Mouse (Mus musculus) forebrain, embryonic 12.5 days (tissue): ENCODE results near the gene Usf3. TPM values are rescaled to one million over a fixed set of nuclear protein-coding genes. Genes with fewer than 3 reads are reported as not detected.

Experiments used
- ATAC-seq: fragments of 200-750 bp; cut with Nextera tagmentation; 2 replicates; pipeline ENCODE4 v1.8.0; 2017; ENCODE audit warnings: moderate TSS enrichment; ENCODE audit not compliant: low FRiP score
- H3K27ac ChIP-seq: fragments of 300-500 bp; sonication (generic); 2 replicates; pipeline ENCODE4 v1.5.1; 2016; ENCODE audit warnings: mild to moderate bottlenecking
- H3K27me3 ChIP-seq: fragments of 300-500 bp; sonication (generic); 2 replicates; pipeline ENCODE4 v1.6.1; 2016; ENCODE audit warnings: mild to moderate bottlenecking
- H3K36me3 ChIP-seq: fragments of 300-500 bp; sonication (generic); replicated peaks from 2 replicates; pipeline ENCODE4 v1.6.1; 2016; ENCODE audit warnings: mild to moderate bottlenecking
- H3K4me1 ChIP-seq: fragments of 300-500 bp; sonication (generic); 2 replicates; pipeline ENCODE4 v1.6.1; 2016
- H3K4me2 ChIP-seq: fragments of 300-500 bp; sonication (generic); 2 replicates; pipeline ENCODE4 v1.6.1; 2016; ENCODE audit warnings: mild to moderate bottlenecking, moderate library complexity
- H3K4me3 ChIP-seq: fragments of 300-500 bp; sonication (generic); replicated peaks from 2 replicates; pipeline ENCODE4 v1.5.1; 2016; ENCODE audit warnings: mild to moderate bottlenecking
- H3K9ac ChIP-seq: fragments of 300-500 bp; sonication (generic); 2 replicates; pipeline ENCODE4 v1.6.1; 2016; ENCODE audit warnings: mild to moderate bottlenecking
- H3K9me3 ChIP-seq: fragments of 300-500 bp; sonication (generic); 2 replicates; pipeline ENCODE4 v1.6.1; 2016
- WGBS: fragments of 180-500 bp; shearing (Covaris S2); methylation state at CpG from one replicate; pipeline ENCODE4 v1.1.7; 2016; 5-methylcytosine and 5-hydroxymethylcytosine counted together
- polyA plus RNA-seq: library from polyadenylated mRNA; unstranded; fragments of >200 nt; fragmentation: Nextera tagmentation; extraction: Ambion mirVana; gene quantifications from 2 replicates; pipeline ENCODE4 v1.2.1, GENCODE M21; 2016

Usf3 gene
- polyA plus RNA-seq: 4.7 and 4.8 TPM in 2 replicates

- peak within 1 kb of the TSS; percentile 89 for H3K27ac ChIP-seq
- H3K9ac ChIP-seq: peak within 1 kb of the TSS; percentile 98
- 0% methylated on average over 44 of the region's 77 CpGs for WGBS
- peak within 1 kb of the TSS; percentile 75 for H3K4me2 ChIP-seq
- ATAC-seq: peak; percentile 78
- no peaks in the 10 kb centered on the region for H3K9me3 ChIP-seq
- no peaks in the 10 kb centered on the region for H3K27me3 ChIP-seq
- peaks cover 17% of the 10 kb centered on the region for H3K4me1 ChIP-seq
- H3K4me3 ChIP-seq: peak within 1 kb of the TSS; percentile 98
- H3K36me3 ChIP-seq: no peaks in the 10 kb centered on the region
Measured at GRCm38 (mm10) chr16:44173155-44173941, at the start of gene Usf3. Gene Usf3 (plus strand): TSS chr16:44173246.

- ATAC-seq: no peak
- no peak overlapping the region for H3K9ac ChIP-seq
- H3K4me2 ChIP-seq: no peak overlapping the region
- no peaks in the 10 kb centered on the region for H3K4me1 ChIP-seq
- H3K27ac ChIP-seq: no peak overlapping the region
- H3K9me3 ChIP-seq: no peaks in the 10 kb centered on the region
- no peaks in the 10 kb centered on the region for H3K27me3 ChIP-seq
- WGBS: 92% methylated on average over 2 of the region's 2 CpGs
- H3K4me3 ChIP-seq: no peak overlapping the region
- H3K36me3 ChIP-seq: no peaks in the 10 kb centered on the region
Measured at GRCm38 (mm10) chr16:44123786-44124185, 49.3 kb upstream of the Usf3 start.

- Histone ChIP-seq H3K4me1 (no peaks in the 10 kb centered on the region), H3K36me3 (no peaks in the 10 kb centered on the region), H3K4me3 (no peak overlapping the region), H3K27ac (no peak overlapping the region), H3K27me3 (no peaks in the 10 kb centered on the region), H3K9me3 (no peaks in the 10 kb centered on the region), H3K9ac (no peak overlapping the region), H3K4me2 (no peak overlapping the region)
- no peak for ATAC-seq
- WGBS: 100% methylated on average over 1 of the region's 1 CpGs
Measured at GRCm38 (mm10) chr16:44124713-44125112, 48.3 kb upstream of the Usf3 start.

GRCm38 (mm10) chr16:44125436-44125835, 47.6 kb upstream of the Usf3 start:
- H3K27ac ChIP-seq: no peak overlapping the region
- H3K4me2 ChIP-seq: no peak overlapping the region
- no peaks in the 10 kb centered on the region for H3K27me3 ChIP-seq
- no peaks in the 10 kb centered on the region for H3K9me3 ChIP-seq
- ATAC-seq: no peak
- H3K4me1 ChIP-seq: no peaks in the 10 kb centered on the region
- H3K36me3 ChIP-seq: no peaks in the 10 kb centered on the region
- no peak overlapping the region for H3K9ac ChIP-seq
- H3K4me3 ChIP-seq: no peak overlapping the region
- WGBS: 87% methylated on average over 2 of the region's 2 CpGs

GRCm38 (mm10) chr16:44126437-44126836, 46.6 kb upstream of the Usf3 start:
- Histone ChIP-seq H3K4me1 (no peaks in the 10 kb centered on the region), H3K27ac (no peak overlapping the region), H3K27me3 (no peaks in the 10 kb centered on the region), H3K4me3 (no peak overlapping the region), H3K9ac (no peak overlapping the region), H3K4me2 (no peak overlapping the region), H3K36me3 (no peaks in the 10 kb centered on the region), H3K9me3 (no peaks in the 10 kb centered on the region)
- WGBS: 86% methylated on average over 4 of the region's 4 CpGs
- ATAC-seq: no peak

- Histone ChIP-seq H3K27ac (no peak overlapping the region), H3K9ac (no peak overlapping the region), H3K4me3 (no peak overlapping the region), H3K36me3 (no peaks in the 10 kb centered on the region), H3K9me3 (no peaks in the 10 kb centered on the region), H3K4me1 (no peaks in the 10 kb centered on the region), H3K4me2 (no peak overlapping the region), H3K27me3 (no peaks in the 10 kb centered on the region)
- ATAC-seq: no peak
- WGBS: 87% methylated on average over 4 of the region's 4 CpGs
Measured at GRCm38 (mm10) chr16:44132300-44132699, 40.7 kb upstream of the Usf3 start.

GRCm38 (mm10) chr16:44133187-44133586, 39.9 kb upstream of the Usf3 start:
- Histone ChIP-seq H3K4me1 (peaks cover 7% of the 10 kb centered on the region), H3K4me2 (no peak overlapping the region), H3K9me3 (no peaks in the 10 kb centered on the region), H3K36me3 (no peaks in the 10 kb centered on the region), H3K4me3 (no peak overlapping the region), H3K9ac (no peak overlapping the region), H3K27me3 (no peaks in the 10 kb centered on the region), H3K27ac (no peak overlapping the region)
- WGBS: 90% methylated on average over 3 of the region's 3 CpGs
- ATAC-seq: no peak

- no peaks in the 10 kb centered on the region for H3K9me3 ChIP-seq
- no peak for ATAC-seq
- H3K4me1 ChIP-seq: peaks cover 12% of the 10 kb centered on the region
- no peak overlapping the region for H3K27ac ChIP-seq
- no peak overlapping the region for H3K4me2 ChIP-seq
- WGBS: 88% methylated on average over 6 of the region's 6 CpGs
- H3K36me3 ChIP-seq: no peaks in the 10 kb centered on the region
- H3K27me3 ChIP-seq: no peaks in the 10 kb centered on the region
- no peak overlapping the region for H3K9ac ChIP-seq
- H3K4me3 ChIP-seq: no peak overlapping the region
Measured at GRCm38 (mm10) chr16:44136511-44137021, 36.5 kb upstream of the Usf3 start.

- 2% methylated on average over 24 of the region's 24 CpGs for WGBS
- Histone ChIP-seq H3K27ac (peak overlapping the region; percentile 99), H3K9ac (peak overlapping the region; percentile 76), H3K4me2 (peak overlapping the region; percentile 88), H3K27me3 (no peaks in the 10 kb centered on the region), H3K4me3 (peak overlapping the region; percentile 94), H3K4me1 (peaks cover 15% of the 10 kb centered on the region), H3K9me3 (no peaks in the 10 kb centered on the region), H3K36me3 (no peaks in the 10 kb centered on the region)
- ATAC-seq: no peak
Measured at GRCm38 (mm10) chr16:44138377-44138978, 34.6 kb upstream of the Usf3 start.

- no peaks in the 10 kb centered on the region for H3K9me3 ChIP-seq
- H3K36me3 ChIP-seq: no peaks in the 10 kb centered on the region
- H3K4me1 ChIP-seq: peaks cover 15% of the 10 kb centered on the region
- no peaks in the 10 kb centered on the region for H3K27me3 ChIP-seq
- H3K4me3 ChIP-seq: peak overlapping the region; percentile 94
- peak; percentile 88 for ATAC-seq
- H3K4me2 ChIP-seq: peak overlapping the region; percentile 88
- H3K9ac ChIP-seq: peak overlapping the region; percentile 94
- peak overlapping the region; percentile 99 for H3K27ac ChIP-seq
- WGBS: under 1% methylated on average over 25 of the region's 25 CpGs
Measured at GRCm38 (mm10) chr16:44138979-44139535, 34.0 kb upstream of the Usf3 start.

GRCm38 (mm10) chr16:44139536-44140185, 33.4 kb upstream of the Usf3 start, which contains the start of the genes Atp6v1a and Naa50:
Gene Atp6v1a (minus strand): TSS chr16:44139705.
Gene Naa50 (plus strand): TSS chr16:44139830.
- H3K9ac ChIP-seq: peak within 1 kb of the TSS; percentile 94
- peaks cover 15% of the 10 kb centered on the region for H3K4me1 ChIP-seq
- H3K4me2 ChIP-seq: peak within 1 kb of the TSS; percentile 88
- H3K27ac ChIP-seq: peak within 1 kb of the TSS; percentile 99
- H3K9me3 ChIP-seq: no peaks in the 10 kb centered on the region
- no peaks in the 10 kb centered on the region for H3K27me3 ChIP-seq
- H3K36me3 ChIP-seq: no peaks in the 10 kb centered on the region
- ATAC-seq: peak; percentile 92
- peak within 1 kb of the TSS; percentile 94 for H3K4me3 ChIP-seq
- WGBS: under 1% methylated on average over 48 of the region's 71 CpGs
